ENCODE assay signal across 11 mouse cellular contexts in the genomic region with DNA sequence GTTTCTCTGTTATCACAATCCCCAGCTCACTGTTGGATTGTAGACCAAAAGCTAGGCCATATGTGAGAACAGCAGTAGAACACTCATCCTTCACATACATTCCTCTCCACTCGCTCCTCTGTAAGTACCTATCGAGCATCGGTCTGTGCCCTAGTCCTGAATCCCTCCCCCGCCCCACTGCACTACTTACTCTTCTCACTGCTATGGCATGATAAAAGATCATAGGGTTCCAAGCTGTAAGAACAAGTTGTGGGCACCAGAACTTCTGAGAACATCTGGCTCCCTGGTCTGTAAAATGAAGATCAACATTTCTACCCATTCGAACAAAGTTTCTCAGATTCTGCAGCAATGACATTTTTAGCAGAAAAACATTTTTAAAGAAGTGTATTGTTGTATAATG. TPM values are rescaled to one million over a fixed set of nuclear protein-coding genes. Genes with fewer than 3 reads are reported as not detected.
DNase-seq lines count a peak whose midpoint lies in the region; ATAC-seq lines count a peak whose summit lies in the region.
"Had no signal": no experiment of that assay in that cellular context is flagged by ENCODE, and none has a peak within 500 bp of the region (broad histone marks: within the 10 kb centered on the region; RNA-seq: fewer than 3 reads in every experiment).

Gene Fcgr2b (minus strand): TSS at position 101 of the 400 bp plus-strand sequence.

- no peaks in the 10 kb centered on the region for H3K36me3 ChIP-seq in kidney, embryonic 16.5 days (ENCODE audit: insufficient read depth, low read length)
- H3K36me3 ChIP-seq in kidney, embryonic 14.5 days (ENCODE audit: control insufficient read depth, insufficient read depth, low read length), result no peaks in the 10 kb centered on the region
- H3K36me3 ChIP-seq in liver, embryonic 16.5 days (ENCODE audit: control insufficient read depth, insufficient read depth), result no peaks in the 10 kb centered on the region
- H3K36me3 ChIP-seq: limb, embryonic 15.5 days had no signal

- 86% methylated on average over 5 of the region's 5 CpGs for WGBS in kidney, embryonic 16.5 days
- 92% methylated on average over 5 of the region's 5 CpGs for WGBS in kidney, embryonic 14.5 days
- 56% methylated on average over 5 of the region's 5 CpGs for WGBS in liver, embryonic 16.5 days (ENCODE audit: insufficient replicate concordance)

- H3K27me3 ChIP-seq in kidney, embryonic 16.5 days (ENCODE audit: insufficient read depth, low read length), result no peaks in the 10 kb centered on the region
- H3K27me3 ChIP-seq in kidney, embryonic 14.5 days (ENCODE audit: control insufficient read depth, insufficient read depth, low read length), result no peaks in the 10 kb centered on the region
- H3K27me3 ChIP-seq in liver, embryonic 16.5 days (ENCODE audit: control insufficient read depth, insufficient read depth, low read depth, low read length), result no peaks in the 10 kb centered on the region
- H3K27me3 ChIP-seq: limb, embryonic 15.5 days had no signal

- no peak within 1 kb of the TSS for H3K9ac ChIP-seq in kidney, embryonic 16.5 days (replicated peaks; ENCODE audit: low read length)
- H3K9ac ChIP-seq in kidney, embryonic 14.5 days (ENCODE audit: low read depth, low read length), result no peak within 1 kb of the TSS
- no peak within 1 kb of the TSS for H3K9ac ChIP-seq in liver, embryonic 16.5 days (ENCODE audit: low read depth, low read length)
- H3K9ac ChIP-seq: limb, embryonic 15.5 days had no signal

- H3K4me3 ChIP-seq in kidney, embryonic 16.5 days (ENCODE audit: low read length), result no peak within 1 kb of the TSS
- H3K4me3 ChIP-seq in kidney, embryonic 14.5 days (ENCODE audit: low read length), result no peak within 1 kb of the TSS
- peak within 1 kb of the TSS; percentile 38 for H3K4me3 ChIP-seq in liver, embryonic 16.5 days (ENCODE audit: low read depth, low read length)
- H3K4me3 ChIP-seq: left cerebral cortex, adult 2 months; limb, embryonic 15.5 days had no signal

- H3K27ac ChIP-seq in kidney, embryonic 16.5 days (ENCODE audit: low read length), result peak within 1 kb of the TSS; percentile 67
- no peak within 1 kb of the TSS for H3K27ac ChIP-seq in kidney, embryonic 14.5 days (ENCODE audit: low read depth, low read length)
- H3K27ac ChIP-seq in liver, embryonic 16.5 days (ENCODE audit: low read length), result peak within 1 kb of the TSS; percentile 33
- H3K27ac ChIP-seq: left cerebral cortex, adult 2 months; limb, embryonic 15.5 days had no signal

- no peak for DNase-seq in urinary bladder, adult 2 months (ENCODE audit: low spot score)
- DNase-seq in urinary bladder, postnatal 36 days (ENCODE audit: low spot score in 2 of 2), result no peak
- DNase-seq in retina, embryonic 14.5 days (ENCODE audit: low spot score), result no peak
- no peak for DNase-seq in retina, postnatal 1 day
- DNase-seq: adrenal gland, postnatal 14 days; heart, postnatal 10 days had no signal

- no peaks in the 10 kb centered on the region for H3K4me1 ChIP-seq in kidney, embryonic 16.5 days (ENCODE audit: insufficient read depth, low read length)
- H3K4me1 ChIP-seq in kidney, embryonic 14.5 days (ENCODE audit: control insufficient read depth, insufficient read depth, low read length), result no peaks in the 10 kb centered on the region
- no peaks in the 10 kb centered on the region for H3K4me1 ChIP-seq in liver, embryonic 16.5 days (ENCODE audit: control insufficient read depth, low read depth, low read length)
- H3K4me1 ChIP-seq: limb, embryonic 15.5 days had no signal

- ATAC-seq in kidney, embryonic 16.5 days (ENCODE audit: low FRiP score, low TSS enrichment), result no peak
- ATAC-seq in kidney, embryonic 14.5 days (ENCODE audit: low FRiP score, low TSS enrichment), result no peak
- no peak for ATAC-seq in liver, embryonic 16.5 days (ENCODE audit: low read depth)

- no peaks in the 10 kb centered on the region for H3K9me3 ChIP-seq in kidney, embryonic 16.5 days (ENCODE audit: low read length)
- H3K9me3 ChIP-seq in kidney, embryonic 14.5 days (ENCODE audit: control insufficient read depth, low read length), result no peaks in the 10 kb centered on the region
- H3K9me3 ChIP-seq in liver, embryonic 16.5 days (replicated peaks; ENCODE audit: control insufficient read depth, low read length), result no peaks in the 10 kb centered on the region
- H3K9me3 ChIP-seq: limb, embryonic 15.5 days had no signal

- 0 out of 2 replicates have a peak within 1 kb of the TSS, but pooled peaks have one; percentile 16 for H3K4me2 ChIP-seq in kidney, embryonic 16.5 days (replicated peaks; ENCODE audit: low read depth, low read length)
- H3K4me2 ChIP-seq in kidney, embryonic 14.5 days (replicated peaks; ENCODE audit: low read depth, low read length), result no peak within 1 kb of the TSS
- H3K4me2 ChIP-seq in liver, embryonic 16.5 days (ENCODE audit: low read depth, low read length), result 0 out of 2 replicates have a peak within 1 kb of the TSS, but pooled peaks have one; percentile 27
- H3K4me2 ChIP-seq: limb, embryonic 15.5 days had no signal

RNA-seq across cellular contexts. Expression of gene Fcgr2b, which starts in this region (rescaled TPM):
- 2.6 and 3.9 TPM in 2 replicates for polyA plus RNA-seq in kidney, embryonic 16.5 days (2015; fragmentation: Nextera tagmentation; extraction: Ambion mirVana)
- 1.3 and 1.4 TPM in 2 replicates for polyA plus RNA-seq in kidney, embryonic 14.5 days (2014; fragmentation: Nextera tagmentation; extraction: Ambion mirVana)
- 28.5 and 36.1 TPM in 2 replicates for polyA plus RNA-seq in urinary bladder, adult 2 months (2012; rRNA removed)
- 6.1 and 6.7 TPM in 2 replicates for polyA plus RNA-seq in liver, embryonic 16.5 days (2015; fragmentation: Nextera tagmentation; extraction: Ambion mirVana)
